Mouse (Mus musculus): ENCODE results near the gene Grin1.

DNA sequence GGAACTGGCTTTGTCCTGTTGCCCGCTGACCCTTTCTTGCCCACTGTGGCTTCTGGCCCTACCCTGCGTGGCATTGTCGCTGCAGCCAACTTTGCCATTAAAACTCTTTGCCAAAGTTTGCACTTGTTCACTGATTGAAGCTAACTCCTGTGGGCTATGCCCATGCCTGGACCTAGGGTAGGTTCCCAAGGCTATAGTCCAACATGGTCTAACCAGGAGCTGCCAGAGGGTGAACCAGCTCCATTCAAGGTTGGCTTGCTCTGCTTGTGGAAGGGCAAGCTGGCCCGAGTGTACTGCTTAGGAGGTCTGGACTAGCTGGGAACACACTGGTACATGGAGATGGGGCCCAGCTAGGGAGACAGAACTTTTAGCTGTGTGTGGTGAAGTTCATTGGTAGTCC lies 74.8 kb downstream of the Grin1 start:
- TF ChIP-seq POLR2A (IDR thresholded peaks at IDR 0.05; ENCODE audit: borderline replicate concordance, insufficient read depth, low read length) (no peak), CTCF (IDR thresholded peaks at IDR 0.05; ENCODE audit: borderline replicate concordance, insufficient read depth, low read depth, low read length) (no peak)
